Mouse (Mus musculus): ENCODE results near the gene Clic6. TPM values are rescaled to one million over a fixed set of nuclear protein-coding genes. Genes with fewer than 3 reads are reported as not detected.

The Clic6 gene
- total RNA-seq (2023): not detected

DNA sequence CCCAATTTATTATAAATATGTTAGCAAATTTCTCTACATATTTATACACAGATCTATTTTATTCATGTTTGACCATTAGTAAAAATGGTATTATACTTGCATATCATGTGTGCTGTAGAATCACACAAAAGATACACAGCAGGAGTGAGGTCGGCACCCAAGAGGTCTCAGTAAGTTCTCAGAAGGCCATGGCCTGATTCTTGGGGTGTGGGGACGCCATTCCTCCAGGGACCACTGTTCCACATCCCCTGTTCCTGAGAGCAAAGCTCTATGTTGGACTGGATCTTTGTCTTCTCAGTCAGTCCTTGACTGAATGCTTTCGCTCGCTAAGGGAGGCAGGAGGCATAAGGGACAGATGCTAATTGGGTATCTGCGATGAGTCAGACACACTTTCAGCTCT lies at the start of gene Clic6:
Gene Clic6, plus strand, starts transcription at position 301 of the 400 bp plus-strand sequence.

DNA sequence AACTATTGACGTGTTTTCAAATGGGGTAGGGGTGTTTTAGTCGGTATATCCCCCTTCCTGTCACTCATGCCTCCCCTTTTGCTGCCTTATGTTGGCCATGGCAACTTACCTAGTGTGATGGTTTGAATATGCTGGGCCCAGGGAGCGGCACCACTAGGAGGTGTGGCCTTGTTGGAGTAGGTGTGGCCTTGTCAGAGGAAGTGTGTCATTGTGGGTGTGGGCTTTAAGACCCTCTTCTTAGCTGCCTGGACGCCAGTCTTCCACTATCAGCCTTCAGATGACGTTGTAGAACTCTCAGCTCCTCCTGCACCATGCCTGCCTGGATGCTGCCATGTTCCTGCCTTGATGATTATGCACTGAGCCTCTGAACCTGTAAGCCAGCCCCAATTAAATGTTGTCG lies 14.8 kb upstream of the Clic6 start, which contains the start of gene Rcan1:
Gene Rcan1, minus strand, starts transcription at position 162 of the 400 bp plus-strand sequence.

Other genes with a start within 250 kb of the Clic6 start
- not detected for gene Kcne2, start 193.3 kb upstream of the Clic6 start, total RNA-seq (2023)
- gene Smim11, start 184.4 kb upstream of the Clic6 start, total RNA-seq (2023): 15.5 TPM
- gene Fam243, start 164.3 kb upstream of the Clic6 start, total RNA-seq (2023): not detected
- not detected for gene Kcne1, start 126.3 kb upstream of the Clic6 start, total RNA-seq (2023)
- gene Rcan1, start 14.9 kb upstream of the Clic6 start, total RNA-seq (2023): 3.8 TPM